Mouse (Mus musculus) urinary bladder, adult 2 months (tissue): ENCODE results near the gene Mapk7. TPM values are rescaled to one million over a fixed set of nuclear protein-coding genes. Genes with fewer than 3 reads are reported as not detected.

Source experiments
- DNase-seq: peaks from one replicate; pipeline ENCODE4 v3.0.0; 2022; ENCODE audit warnings: low spot score
- polyA plus RNA-seq: library from polyadenylated mRNA; depleted of rRNA; stranded (reverse); fragments of >200 nt; gene quantifications from 2 replicates; pipeline ENCODE4 v1.2.3, GENCODE M21; 2012; rRNA removed

The Mapk7 gene
- polyA plus RNA-seq, 1 experiment: 26.3 TPM

DNA sequence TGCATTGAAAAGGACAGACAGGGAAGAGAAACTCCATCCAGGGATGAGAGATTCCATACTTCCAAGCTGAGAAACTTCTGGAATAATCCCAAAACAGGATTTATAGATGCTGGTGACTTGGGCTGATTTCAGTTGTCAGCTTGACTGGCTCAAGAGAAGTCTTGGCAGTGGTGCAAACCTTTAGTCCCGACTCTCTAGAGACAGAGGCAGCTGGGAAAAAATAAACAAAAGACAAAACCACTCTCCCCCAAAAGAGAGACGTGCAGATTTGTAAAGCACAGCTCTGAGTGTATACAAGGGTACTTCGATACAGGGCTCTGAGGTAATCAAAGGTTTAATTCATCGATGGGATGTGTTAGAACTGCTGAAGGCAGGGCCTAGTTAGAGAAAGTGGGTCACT, 28.8 kb downstream of the Mapk7 start:
- DNase-seq: no peak

DNA sequence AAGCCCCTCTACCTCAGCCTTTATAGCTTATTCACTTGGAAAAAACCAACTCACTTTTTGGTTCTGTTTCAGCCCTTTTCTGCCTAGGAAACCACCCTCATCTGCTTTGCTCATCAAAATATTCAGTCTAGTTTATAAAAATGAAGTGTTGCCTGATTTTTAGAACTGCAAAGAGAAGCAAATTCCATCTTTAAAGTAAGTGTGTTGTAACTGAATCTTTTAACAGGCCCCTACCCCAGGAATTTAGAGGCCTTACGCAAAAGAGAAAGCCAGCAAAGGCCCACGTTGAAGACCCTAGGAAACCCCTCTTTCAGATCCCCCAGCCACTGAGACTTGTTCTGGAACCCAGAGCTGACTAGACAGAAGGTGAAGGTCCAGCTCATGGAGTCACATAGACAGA, 30.1 kb downstream of the Mapk7 start:
- DNase-seq: no peak

DNA sequence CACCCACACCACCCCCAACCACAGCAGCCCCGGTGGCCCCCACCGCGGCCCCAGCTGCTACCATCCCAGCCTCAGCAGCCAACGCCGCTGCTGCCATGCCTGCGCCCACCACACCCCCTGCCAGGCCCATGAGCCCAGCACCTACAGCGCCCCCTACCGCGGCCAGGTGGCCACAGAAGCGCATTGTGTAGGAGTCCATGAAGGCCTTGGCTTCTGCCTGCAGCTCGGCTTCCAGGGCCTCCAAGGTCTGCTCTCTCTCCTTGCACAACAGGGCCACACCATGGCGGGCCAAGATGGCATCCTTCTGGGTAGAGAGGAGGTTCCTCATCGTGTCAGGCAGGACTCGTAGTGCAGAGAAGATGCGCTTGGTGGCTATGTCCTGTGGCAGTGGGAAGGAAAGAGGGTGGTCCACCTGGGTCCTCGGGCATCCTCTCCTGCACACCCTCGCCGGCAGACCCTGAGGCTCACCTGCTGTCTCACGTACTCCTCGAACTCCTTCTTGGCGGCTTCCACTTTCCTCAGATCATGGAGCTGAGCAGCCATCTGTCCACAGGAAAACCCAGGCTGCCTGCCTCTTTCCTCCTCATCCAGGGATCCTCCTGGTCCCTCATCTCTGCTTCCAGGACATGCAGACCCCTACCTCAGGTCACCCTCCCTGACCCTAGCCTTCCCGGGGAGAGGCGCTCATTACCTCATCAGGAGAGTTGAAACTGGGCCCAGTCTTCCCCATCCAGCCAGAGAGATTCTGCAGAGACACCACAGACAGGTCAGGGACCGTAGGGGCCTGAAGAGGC, 44.5 kb downstream of the Mapk7 start:
- no peak for DNase-seq

DNA sequence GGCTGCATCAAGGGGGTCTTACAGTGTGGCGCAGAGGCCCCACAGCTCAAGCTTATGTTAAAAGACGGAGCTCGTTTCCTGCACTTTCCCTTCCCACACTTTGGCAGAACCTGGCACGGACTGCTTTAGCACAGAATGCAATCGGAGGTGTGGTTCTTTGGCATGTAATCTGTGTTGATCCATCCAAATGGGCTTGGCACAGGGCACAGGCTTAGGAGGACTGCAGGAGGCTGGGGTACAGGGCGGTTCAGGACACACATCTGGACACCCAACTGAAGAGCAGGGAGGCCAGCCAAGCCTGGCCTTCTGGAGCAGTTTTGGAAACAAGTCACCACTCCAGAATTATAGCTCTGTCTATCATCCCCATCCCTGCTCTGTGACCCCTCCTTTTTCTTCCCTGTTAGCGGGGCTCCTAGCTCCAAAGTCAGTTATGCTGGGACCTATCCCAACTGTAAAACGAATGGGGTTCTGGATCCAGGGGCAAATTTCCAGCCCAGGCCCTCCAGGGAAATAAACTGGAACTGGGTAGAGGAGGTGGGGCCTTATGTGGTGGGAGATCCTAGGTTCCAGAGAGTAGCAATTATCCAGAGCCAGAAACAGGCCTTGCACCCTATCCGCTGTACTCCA, 45.5 kb downstream of the Mapk7 start:
- no peak for DNase-seq

DNA sequence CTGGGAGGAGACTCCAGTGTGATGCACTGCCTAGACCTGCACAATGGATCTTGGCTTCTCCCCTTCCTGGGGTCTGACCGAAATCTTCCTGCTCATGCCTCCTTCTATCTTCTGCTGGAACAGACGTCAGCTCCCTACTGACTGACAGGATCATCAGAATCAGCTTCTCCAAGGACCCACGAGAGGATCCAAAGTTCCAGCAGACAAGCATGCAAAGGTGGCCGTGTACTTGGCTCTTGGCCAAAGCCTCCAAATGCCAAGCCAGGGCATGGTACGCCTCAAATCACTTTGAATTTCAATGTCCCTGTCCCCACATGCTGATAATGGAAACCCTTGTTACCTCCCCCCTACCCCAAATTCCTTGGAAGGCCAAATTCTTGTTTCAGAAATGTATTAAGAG, 46.2 kb downstream of the Mapk7 start:
- no peak for DNase-seq

DNA sequence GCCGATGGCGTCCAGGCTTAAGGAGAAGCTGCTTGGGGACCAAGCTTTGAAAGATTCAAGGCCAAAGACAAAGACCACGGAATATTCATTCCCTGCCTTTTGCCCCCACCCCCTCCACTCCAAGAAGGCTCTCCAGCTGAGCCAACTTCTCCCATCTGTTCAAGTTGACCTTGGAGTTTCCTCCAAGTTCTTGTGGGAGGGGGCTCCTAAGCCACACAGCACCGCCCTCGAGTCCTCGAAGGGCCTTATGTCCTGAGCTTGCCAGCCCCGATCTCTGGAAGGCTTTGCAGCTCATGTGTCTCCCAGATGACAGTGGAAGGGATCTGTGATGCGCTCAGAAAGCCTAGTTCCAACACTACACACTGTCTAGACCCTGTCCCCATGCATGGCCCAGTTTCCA, 46.9 kb downstream of the Mapk7 start:
- no peak for DNase-seq

DNA sequence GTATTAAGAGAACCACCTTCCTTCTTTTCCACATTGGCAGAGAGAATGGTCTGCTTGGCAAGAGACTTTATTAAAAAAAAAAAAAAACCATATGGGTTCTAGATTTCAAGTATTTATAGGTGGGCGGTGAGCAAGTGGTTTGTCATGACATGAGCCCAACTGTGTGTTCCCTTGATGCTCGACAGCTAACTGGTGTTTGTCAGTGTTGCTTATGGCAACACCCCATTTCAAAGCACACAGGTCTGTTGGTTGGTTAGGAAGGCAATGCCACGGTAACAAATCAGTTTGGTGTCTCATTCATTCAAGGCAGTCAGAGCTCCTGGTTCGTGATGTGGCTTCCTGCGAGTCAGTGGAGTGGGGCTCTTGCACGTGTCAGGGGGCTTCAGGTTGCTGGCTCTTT, 50.4 kb downstream of the Mapk7 start:
- DNase-seq: no peak

DNA sequence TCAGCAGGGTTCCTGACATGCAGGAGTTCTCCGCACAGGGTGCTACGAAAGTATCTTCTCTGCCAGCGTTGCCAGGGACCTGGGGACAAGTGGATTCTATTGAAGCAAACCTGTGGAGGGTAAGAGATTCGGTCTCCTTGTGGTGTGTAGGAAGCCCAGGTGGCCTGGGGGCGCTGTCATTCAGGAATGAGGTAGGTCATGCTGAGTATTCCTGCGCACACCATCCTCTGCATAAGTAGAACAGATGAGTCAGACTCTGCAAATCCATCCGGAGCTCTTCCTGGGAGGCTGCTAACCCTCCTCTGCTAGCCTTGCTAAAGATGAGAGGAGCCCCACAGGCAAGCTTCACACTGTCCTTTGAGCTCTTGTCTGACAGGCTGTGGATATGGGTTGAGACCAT, 52.5 kb downstream of the Mapk7 start:
- no peak for DNase-seq

DNA sequence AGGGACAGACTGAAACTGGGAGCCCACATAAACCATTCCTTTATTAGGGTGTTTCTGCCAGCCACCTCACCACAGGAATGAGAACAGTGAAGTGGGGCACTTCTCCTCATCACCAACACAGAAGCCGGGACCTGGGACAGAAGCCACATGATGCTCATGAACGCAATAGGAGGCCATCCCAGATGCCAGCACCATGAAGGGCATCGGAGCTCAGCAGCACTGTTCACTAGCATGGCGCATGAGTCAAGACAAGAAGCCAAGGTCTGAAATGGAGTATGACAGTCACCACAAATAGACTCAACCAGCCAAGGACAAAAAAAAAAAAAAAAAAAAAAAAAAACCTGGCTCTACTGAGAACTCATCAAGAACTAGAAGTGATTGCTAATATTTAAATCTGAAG, 53.8 kb downstream of the Mapk7 start:
- no peak for DNase-seq

DNA sequence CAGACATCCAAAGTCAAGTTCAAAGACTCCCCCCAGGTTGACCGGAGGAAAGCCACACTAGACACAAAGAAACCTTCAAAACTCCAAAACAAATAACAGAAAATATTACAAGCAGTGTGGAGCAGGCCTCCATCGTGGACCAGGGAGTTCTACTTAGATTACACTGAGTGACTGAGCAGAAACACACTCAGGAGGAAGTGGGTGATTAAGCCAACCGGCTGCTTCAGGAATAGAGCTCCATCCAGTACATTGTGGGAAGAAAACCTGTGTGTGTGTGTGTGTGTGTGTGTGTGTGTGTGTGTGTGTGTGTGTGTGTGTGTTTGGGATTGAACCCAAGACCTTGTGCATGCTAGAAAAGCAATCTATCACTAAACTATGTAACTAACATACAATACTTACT, 55.0 kb downstream of the Mapk7 start:
- no peak for DNase-seq

Other genes starting within 250 kb of the Mapk7 start
- 71.3 and 77.7 TPM in 2 replicates for gene Aldh3a2, start 226.9 kb downstream of the Mapk7 start, polyA plus RNA-seq
- gene Slc47a2, start 151.5 kb downstream of the Mapk7 start, polyA plus RNA-seq: 0.25 and 0.41 TPM in 2 replicates
- gene Slc47a1, start 116.1 kb downstream of the Mapk7 start, polyA plus RNA-seq: 24.4 and 29.1 TPM in 2 replicates
- 0.87 and 1.3 TPM in 2 replicates for gene Rnf112, start 40.3 kb downstream of the Mapk7 start, polyA plus RNA-seq
- gene Mfap4, start 9.0 kb downstream of the Mapk7 start, polyA plus RNA-seq: 196 and 207 TPM in 2 replicates
- 25.2 and 29.8 TPM in 2 replicates for gene B9d1, start 10.7 kb upstream of the Mapk7 start, polyA plus RNA-seq
- 46.0 and 48.3 TPM in 2 replicates for gene Epn2, start 85.3 kb upstream of the Mapk7 start, polyA plus RNA-seq
- 5.5 and 6.2 TPM in 2 replicates for gene Grap, start 158.9 kb upstream of the Mapk7 start, polyA plus RNA-seq
- 6.2 and 6.5 TPM in 2 replicates for gene Fam83g, start 189.7 kb upstream of the Mapk7 start, polyA plus RNA-seq
- 0.03 and 0.04 TPM in 2 replicates for gene Slc5a10, start 226.4 kb upstream of the Mapk7 start, polyA plus RNA-seq